Mouse (Mus musculus) frontal cortex, adult (tissue): ENCODE measurements around the gene Als2cr12.
"Not testable (repeated sequence)": the region's sequence is repeated elsewhere in the genome, so short reads cannot be mapped to it uniquely, and the experiment has no call there.

ENCODE experiments used
- ATAC-seq: cut with Nextera tagmentation; 2 replicates; pipeline ENCODE4 v1.9.2; 2017; ENCODE audit warnings: mild to moderate bottlenecking, moderate library complexity, mixed read lengths; ENCODE audit not compliant: low TSS enrichment

The Als2cr12 gene

DNA sequence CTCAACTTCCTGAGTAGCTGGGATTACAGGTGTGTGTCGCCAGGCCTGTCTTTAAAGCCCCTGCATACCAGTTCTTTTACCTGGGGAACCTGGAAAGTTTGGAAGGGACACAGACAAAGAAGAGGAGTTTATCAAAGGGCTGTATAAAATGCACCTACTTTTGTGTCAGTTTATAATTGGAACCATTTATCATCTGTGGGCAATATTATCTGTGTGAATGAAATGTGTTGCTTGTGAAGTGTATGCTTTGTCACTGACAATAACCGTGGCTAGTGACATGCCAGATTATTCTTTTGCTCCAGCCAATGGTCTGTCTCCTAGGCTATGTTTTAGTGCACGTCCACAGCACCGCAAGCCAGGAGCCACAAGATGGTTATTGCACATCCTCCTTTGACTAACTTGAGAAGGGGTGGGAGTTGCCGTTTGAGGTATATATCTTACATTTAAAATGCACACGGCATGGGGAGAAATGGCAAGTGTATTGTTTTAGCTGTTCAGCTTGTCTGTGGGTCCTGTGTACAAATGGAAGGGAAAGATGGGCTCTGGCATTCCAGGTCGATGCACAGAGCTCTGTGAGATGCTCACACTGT is 23.7 kb upstream of the Als2cr12 start:
- no peak for ATAC-seq

DNA sequence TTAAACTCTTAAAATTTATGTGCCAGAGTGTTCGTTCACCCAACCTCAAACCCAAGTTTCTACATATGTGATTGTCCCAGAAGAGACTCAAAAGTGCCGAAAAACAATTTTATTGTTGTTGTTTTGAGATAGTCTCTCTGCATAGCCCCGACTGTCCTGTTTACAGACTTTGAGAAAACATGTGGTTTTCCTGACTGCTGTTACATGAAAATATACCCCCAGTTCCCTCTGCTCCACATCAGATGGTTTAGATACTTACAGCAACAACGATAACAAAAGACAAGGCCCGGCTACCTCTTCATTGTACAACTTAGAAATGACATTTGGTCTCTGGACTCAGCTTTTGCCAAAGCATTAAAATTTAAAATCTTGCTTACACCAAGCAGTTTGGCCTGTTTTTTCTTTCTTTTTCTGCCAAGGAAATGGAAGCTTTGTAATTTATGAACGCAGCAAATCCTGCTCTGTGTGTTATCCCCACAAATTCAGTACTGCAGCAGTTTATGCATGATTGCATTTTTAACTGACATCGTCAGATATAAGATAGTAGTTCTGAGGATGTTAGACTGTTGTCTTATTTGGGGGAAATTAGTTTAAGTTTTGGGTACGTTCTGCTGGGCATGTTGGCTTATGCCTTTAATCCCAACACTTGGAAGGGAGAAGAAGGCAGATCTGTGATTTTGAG is 21.9 kb upstream of the Als2cr12 start:
- ATAC-seq: no peak

DNA sequence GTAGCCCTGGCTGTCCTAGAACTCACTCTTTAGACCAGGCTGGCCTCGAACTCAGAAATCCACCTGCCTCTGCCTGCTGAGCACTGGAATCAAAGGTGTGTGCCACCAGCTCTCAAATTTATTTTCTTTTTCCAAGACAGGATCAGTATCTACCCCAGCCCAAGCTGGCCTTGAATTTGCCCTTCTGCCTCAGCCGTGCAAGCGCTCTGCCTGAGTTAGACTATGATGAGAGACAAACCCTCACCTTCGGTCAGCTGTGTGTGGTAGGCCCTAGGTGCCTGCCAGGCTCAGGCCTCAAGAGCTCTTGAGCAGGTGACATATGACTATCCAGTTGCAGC is 21.1 kb upstream of the Als2cr12 start:
- ATAC-seq: no peak

- ATAC-seq: no peak
Measured at GRCm38 (mm10) chr1:58716162-58716882, 20.5 kb upstream of the Als2cr12 start.

DNA sequence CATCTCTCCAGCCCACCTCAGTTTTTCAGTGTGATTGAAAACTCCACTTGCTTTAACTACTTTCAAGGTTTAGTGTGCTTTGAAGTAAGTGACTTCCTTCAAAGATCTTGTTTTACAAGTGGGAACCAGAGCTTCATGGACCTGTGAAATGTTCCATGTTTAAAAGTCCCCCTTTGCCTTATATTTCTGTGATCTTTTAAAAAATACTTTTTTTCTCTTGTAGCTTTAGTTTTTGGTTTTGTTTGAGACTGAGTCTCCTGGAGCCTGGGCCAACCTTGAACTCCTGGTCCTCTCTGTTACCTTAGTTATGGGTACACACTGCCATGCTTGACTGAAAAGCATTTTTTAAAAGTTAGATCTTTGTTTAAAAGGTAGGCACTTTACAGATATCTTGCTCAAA is 19.7 kb upstream of the Als2cr12 start:
- no peak for ATAC-seq

GRCm38 (mm10) chr1:58714361-58714760 is 18.6 kb upstream of the Als2cr12 start:
- ATAC-seq: no peak

- no peak for ATAC-seq
Measured at GRCm38 (mm10) chr1:58713893-58714231, 18.1 kb upstream of the Als2cr12 start.

DNA sequence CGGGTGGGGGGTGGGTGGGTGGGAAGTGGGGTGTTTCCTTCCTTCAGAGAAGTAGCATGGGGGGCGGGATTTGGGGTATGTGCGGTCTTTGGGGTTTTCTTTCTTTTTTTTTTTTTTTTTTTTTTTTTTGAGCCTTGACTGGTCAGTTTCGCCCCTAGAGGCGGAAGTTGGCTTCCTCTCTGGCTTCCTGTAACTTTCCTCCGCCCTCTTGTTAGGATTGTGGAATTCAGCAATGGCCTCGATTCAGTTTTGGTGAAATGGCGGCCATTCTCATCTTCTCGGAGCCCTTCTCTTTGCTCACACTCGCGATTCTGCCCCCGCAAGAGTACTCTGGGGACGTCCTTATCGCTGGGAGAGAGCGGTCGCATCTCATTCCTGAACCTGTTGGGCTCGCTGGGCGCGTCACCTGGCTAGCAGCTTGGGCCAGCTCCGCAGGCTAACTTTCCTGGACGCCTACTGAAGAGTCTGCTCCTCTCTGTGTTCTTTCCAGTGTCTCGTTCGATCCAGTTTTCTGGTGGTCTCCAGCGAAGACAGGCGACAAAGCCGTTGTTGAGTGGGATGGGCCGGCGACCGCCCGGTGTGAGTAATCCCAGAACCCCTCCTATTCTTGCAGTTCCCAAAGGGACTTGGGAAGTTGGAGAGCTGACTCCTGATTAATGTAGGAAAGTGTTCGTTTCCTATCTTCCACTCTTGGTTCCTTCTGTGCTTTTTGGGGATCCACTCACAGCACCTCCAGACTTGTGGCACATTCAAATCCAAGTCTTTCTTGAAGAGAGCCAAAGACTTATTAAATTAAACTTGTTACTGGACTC is 17.5 kb upstream of the Als2cr12 start:
- ATAC-seq: peak; percentile 38

GRCm38 (mm10) chr1:58712076-58713061 is 16.6 kb upstream of the Als2cr12 start:
- ATAC-seq: no peak

DNA sequence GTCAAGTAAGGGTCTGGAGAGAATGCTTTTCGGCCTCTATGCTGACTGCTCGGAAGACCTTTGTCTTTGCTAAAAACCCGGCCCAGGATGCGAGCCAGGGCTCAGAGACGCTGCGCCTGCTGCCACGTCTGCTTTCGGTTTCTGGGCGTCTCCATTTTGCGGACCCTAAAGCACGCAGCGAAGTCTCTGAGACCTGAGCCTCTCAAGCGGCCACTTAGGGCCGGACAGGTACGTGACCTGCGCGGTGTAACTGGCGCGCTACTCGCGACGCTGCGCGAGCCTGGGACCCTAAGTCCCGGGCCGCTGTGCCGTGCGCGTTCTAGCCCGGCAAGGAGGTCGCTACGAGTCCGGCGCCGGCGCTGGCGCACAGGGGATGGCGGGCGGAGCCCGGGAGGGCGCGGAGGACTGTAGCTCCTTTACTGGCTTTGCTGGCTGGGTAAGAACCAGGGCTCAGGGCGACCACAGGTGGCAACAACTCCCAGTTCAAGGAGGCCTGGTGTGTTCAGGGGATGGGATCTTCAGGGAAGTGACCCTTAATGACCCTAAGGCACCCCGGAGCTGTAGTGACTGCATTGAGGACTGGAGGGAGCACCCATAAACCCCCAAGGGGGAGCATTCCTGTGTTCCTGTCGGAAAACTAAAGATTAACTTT is 15.7 kb upstream of the Als2cr12 start, which contains the start of gene Cflar:
TSS of gene Cflar (plus strand) at position 144 of the 652 bp plus-strand sequence.
- peak; percentile 82 for ATAC-seq

- ATAC-seq: 0 out of 2 replicates have a peak, but pooled peaks have one; percentile 18
Measured at GRCm38 (mm10) chr1:58710711-58711364, 15.0 kb upstream of the Als2cr12 start.

- not testable (repeated sequence) for ATAC-seq
Measured at GRCm38 (mm10) chr1:58710043-58710442, 14.3 kb upstream of the Als2cr12 start.

GRCm38 (mm10) chr1:58700580-58701162 is 4.9 kb upstream of the Als2cr12 start:
- not testable (repeated sequence) for ATAC-seq

DNA sequence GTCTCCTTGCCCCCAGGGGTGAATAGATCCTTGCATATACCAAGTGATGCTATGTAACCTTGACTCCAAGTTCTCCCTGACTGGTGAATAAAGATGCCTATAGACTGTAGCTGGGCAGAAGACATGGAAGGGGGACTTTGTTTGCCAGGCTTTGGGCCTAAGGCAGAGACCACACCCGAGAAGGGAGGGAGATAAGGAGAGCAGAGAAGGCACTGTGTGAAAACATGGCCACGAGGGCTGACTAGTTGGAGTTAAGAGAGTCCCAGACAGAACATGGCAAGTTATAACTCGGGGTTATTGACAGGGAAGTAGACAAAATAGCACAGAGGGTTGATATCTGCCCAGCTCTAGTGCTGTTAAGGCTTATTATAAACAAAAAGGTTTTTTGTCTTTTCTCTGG is 4.2 kb upstream of the Als2cr12 start:
- no peak for ATAC-seq

- no peak for ATAC-seq
Measured at GRCm38 (mm10) chr1:58698781-58699180, 3.0 kb upstream of the Als2cr12 start.

GRCm38 (mm10) chr1:58697607-58698006 is 1.8 kb upstream of the Als2cr12 start:
- peak; percentile 99 for ATAC-seq

DNA sequence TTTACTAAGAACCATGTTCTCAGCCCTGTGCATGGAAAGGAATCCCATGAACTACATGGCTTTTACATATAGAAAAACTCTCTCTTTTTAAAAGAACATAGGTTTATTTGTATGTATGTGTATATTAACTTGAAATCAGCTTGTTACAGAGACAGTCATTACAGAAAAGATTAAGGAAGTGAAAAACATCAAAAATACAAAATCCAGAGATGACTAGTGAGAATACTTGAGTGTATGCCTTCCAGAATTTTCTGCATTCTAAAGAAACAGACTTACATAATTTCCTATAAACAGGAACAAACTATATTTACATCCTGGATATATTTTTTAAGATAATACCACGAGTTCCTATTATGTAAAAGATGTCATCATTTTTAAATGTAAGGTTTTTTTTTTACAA is 2.1 kb downstream of the Als2cr12 start:
- no peak for ATAC-seq

DNA sequence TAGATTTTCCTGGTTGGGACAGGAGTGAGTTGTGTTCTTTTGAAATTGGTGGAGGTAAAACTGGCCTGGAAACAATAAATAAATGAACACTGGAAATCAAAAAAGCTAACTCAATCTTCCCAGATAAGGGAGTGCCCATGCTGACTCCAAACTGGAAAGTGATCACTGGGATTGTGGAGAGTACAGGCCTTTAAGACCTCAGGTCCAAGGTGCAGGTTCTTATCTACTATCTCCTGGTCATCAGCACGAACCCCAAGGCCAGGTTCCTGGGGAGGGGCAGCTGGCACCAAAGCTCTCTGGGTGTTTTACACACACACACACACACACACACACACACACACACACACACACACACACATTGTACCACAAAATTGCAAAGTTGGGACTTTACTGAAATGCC is 4.1 kb downstream of the Als2cr12 start:
- not testable (repeated sequence) for ATAC-seq

DNA sequence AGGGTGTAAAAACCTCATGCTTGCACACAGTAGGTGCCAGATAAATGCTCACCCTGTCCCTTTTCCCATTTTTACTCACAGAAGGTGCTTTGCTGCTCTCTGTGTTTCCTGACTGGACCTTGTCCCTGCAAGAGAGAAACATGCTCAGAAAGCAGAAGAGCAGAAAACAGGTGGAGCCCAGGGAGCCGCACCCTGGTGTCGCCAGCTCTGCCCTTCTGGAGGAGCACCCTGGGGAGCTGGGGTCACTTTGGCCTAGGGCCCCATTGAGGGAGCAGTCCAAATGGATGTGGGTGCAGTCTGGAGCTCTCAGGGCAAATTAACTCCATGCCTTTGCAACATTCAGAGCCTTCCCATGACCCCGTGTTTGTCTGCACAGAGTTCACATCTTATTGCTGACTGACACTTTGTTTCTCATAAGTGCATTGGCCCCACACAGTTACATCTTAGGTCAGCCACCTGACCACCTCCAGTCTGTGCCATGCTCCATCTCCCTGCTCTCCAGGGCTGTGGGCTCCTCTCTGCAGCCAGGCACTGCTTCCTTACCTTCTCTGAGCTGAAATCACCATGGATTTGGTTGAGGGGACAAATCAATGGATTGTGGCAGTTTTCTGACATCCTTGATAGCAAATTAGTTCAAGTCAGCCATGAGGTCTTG is 4.8 kb downstream of the Als2cr12 start:
- not testable (repeated sequence) for ATAC-seq
